Mouse (Mus musculus) hindbrain, embryonic 14.5 days (tissue): ENCODE data around the gene Boll. TPM values are rescaled to one million over a fixed set of nuclear protein-coding genes. Genes with fewer than 3 reads are reported as not detected.

Experiments used
- ATAC-seq: fragments of 200-750 bp; cut with Nextera tagmentation; 2 replicates; pipeline ENCODE4 v1.8.0; 2017; ENCODE audit warnings: moderate number of reproducible peaks, mild to moderate bottlenecking, moderate TSS enrichment, moderate library complexity; ENCODE audit not compliant: low FRiP score
- DNase-seq: peaks from one replicate; pipeline ENCODE4 v3.0.0-alpha.2; 2015; ENCODE audit warnings: low spot score
- H3K27ac ChIP-seq: fragments of 300-500 bp; sonication (generic); 2 replicates; pipeline ENCODE4 v1.5.1; 2014; ENCODE audit warnings: mild to moderate bottlenecking, moderate library complexity
- H3K27me3 ChIP-seq: fragments of 300-500 bp; sonication (generic); 2 replicates; pipeline ENCODE4 v1.6.1; 2014; ENCODE audit warnings: mild to moderate bottlenecking, low read length, mixed read lengths; ENCODE audit not compliant: control insufficient read depth, insufficient read depth
- H3K36me3 ChIP-seq: fragments of 300-500 bp; sonication (generic); replicated peaks from 2 replicates; pipeline ENCODE4 v1.6.1; 2014; ENCODE audit not compliant: control insufficient read depth, insufficient read depth
- H3K4me1 ChIP-seq: fragments of 300-500 bp; sonication (generic); replicated peaks from 2 replicates; pipeline ENCODE4 v1.6.1; 2014; ENCODE audit warnings: antibody characterized with exemption, low read length, mixed read lengths; ENCODE audit not compliant: control insufficient read depth, insufficient read depth
- H3K4me2 ChIP-seq: fragments of 300-500 bp; sonication (generic); replicated peaks from 2 replicates; pipeline ENCODE4 v1.6.1; 2014; ENCODE audit warnings: mild to moderate bottlenecking, moderate library complexity
- H3K4me3 ChIP-seq: fragments of 300-500 bp; sonication (generic); replicated peaks from 2 replicates; pipeline ENCODE4 v1.5.1; 2014; ENCODE audit warnings: mild to moderate bottlenecking, low read length
- H3K9ac ChIP-seq: fragments of 300-500 bp; sonication (generic); 2 replicates; pipeline ENCODE4 v1.6.1; 2014
- H3K9me3 ChIP-seq: fragments of 300-500 bp; sonication (generic); 2 replicates; pipeline ENCODE4 v1.6.1; 2016; ENCODE audit warnings: low read length; ENCODE audit not compliant: control insufficient read depth
- WGBS: fragments of 180-500 bp; shearing (Covaris S2); extraction: QIAGEN DNeasy Blood & Tissue Kit; methylation state at CpG from one replicate; pipeline ENCODE4 v1.1.7; 2014; 5-methylcytosine and 5-hydroxymethylcytosine counted together
- polyA plus RNA-seq: library from polyadenylated mRNA; unstranded; fragments of >200 nt; fragmentation: Nextera tagmentation; extraction: Ambion mirVana; gene quantifications from 2 replicates; pipeline ENCODE4 v1.2.1, GENCODE M21; 2014

The Boll gene
- polyA plus RNA-seq, 1 experiment from 2014 or later = 0.32 TPM

GRCm38 (mm10) chr1:55201850-55202752 is 161.2 kb downstream of the Boll start:
- H3K27me3 ChIP-seq = no peaks in the 10 kb centered on the region
- H3K4me1 ChIP-seq = 0 out of 2 replicates have a peak, but pooled peaks cover 3% of the 10 kb centered on the region
- H3K36me3 ChIP-seq = no peaks in the 10 kb centered on the region
- no peak overlapping the region for H3K4me2 ChIP-seq
- no peak overlapping the region for H3K4me3 ChIP-seq
- DNase-seq = no peak
- no peaks in the 10 kb centered on the region for H3K9me3 ChIP-seq
- 0 out of 2 replicates have a peak overlapping the region, but pooled peaks have one; percentile 18 for H3K27ac ChIP-seq
- ATAC-seq = peak; percentile 41; the same call in 1 of the 2 replicates
- 61% methylated on average over 18 of the region's 18 CpGs for WGBS
- H3K9ac ChIP-seq = no peak overlapping the region

GRCm38 (mm10) chr1:55198719-55199118 is 164.6 kb downstream of the Boll start:
- no peak for DNase-seq
- Histone ChIP-seq H3K27me3 (no peaks in the 10 kb centered on the region), H3K9me3 (no peaks in the 10 kb centered on the region), H3K9ac (no peak overlapping the region), H3K27ac (no peak overlapping the region), H3K36me3 (no peaks in the 10 kb centered on the region), H3K4me1 (peaks cover 13% of the 10 kb centered on the region), H3K4me3 (no peak overlapping the region), H3K4me2 (no peak overlapping the region)
- WGBS = 13% methylated on average over 3 of the region's 3 CpGs
- no peak for ATAC-seq

Other genes with a start within 250 kb of the Boll start
- 157 and 177 TPM in 2 replicates for gene Mob4, start 232.2 kb downstream of the Boll start, polyA plus RNA-seq
- 10.2 and 11.6 TPM in 2 replicates for gene Rftn2, start 136.7 kb downstream of the Boll start, polyA plus RNA-seq
- 3.4 and 3.9 TPM in 2 replicates for gene Mars2, start 126.3 kb downstream of the Boll start, polyA plus RNA-seq
- gene Plcl1, start 42.5 kb upstream of the Boll start, polyA plus RNA-seq = 5.4 and 5.5 TPM in 2 replicates